Mouse (Mus musculus): ENCODE data around the gene Cav3.

DNA sequence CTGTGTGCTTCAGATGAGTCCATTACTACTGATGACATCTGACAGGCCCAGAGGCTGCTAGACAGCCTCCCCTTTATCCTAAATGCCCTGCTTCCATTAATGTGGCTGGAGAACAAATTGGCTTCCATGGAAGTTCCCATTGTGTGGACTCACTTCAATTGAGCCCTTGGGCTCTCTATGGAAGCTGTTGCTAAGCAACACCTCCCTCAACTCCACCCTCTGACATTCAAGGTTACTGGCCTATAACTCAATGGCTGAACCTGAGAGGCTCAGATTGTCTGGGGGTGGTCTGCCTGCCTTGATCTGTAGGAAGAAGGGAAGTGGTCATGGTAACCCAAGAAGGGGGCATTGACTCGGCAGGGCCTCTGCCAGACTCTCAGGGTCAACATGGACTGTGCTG lies 57.2 kb downstream of the Cav3 start:
- TF ChIP-seq POLR2A (IDR thresholded peaks at IDR 0.05; ENCODE audit: borderline replicate concordance, extremely low read depth, insufficient read depth, insufficient read length, poor library complexity, severe bottlenecking) (no peak), CTCF (IDR thresholded peaks at IDR 0.05; ENCODE audit: borderline replicate concordance, extremely low read depth, insufficient read depth, insufficient read length) (no peak)
